Comparison of ENCODE assay signal across 21 mouse cellular contexts in genomic region chr9:73972327-73972988, GRCm38 (mm10). TPM values are rescaled to one million over a fixed set of nuclear protein-coding genes. Genes with fewer than 3 reads are reported as not detected.
A peak's percentile ranks its signal among the peaks of the same experiment; 100 is the strongest.
DNase-seq lines count a peak whose midpoint lies in the region; ATAC-seq lines count a peak whose summit lies in the region.
"Had no signal": no experiment of that assay in that cellular context is flagged by ENCODE, and none has a peak within 500 bp of the region (broad histone marks: within the 10 kb centered on the region; RNA-seq: fewer than 3 reads in every experiment).

No protein-coding gene starts in this region.

- H3K4me2 ChIP-seq in kidney, embryonic 15.5 days = no peak overlapping the region
- H3K4me2 ChIP-seq: heart, embryonic 11.5 days; heart, embryonic 15.5 days; hindbrain, embryonic 15.5 days had no signal

- no peaks in the 10 kb centered on the region for H3K36me3 ChIP-seq in kidney, embryonic 15.5 days
- H3K36me3 ChIP-seq: heart, embryonic 15.5 days; hindbrain, embryonic 10.5 days; hindbrain, embryonic 15.5 days had no signal

- peak; percentile 63 for ATAC-seq in kidney, embryonic 15.5 days (replicated peaks; ENCODE audit: low FRiP score)
- ATAC-seq in hematopoietic stem cell, adult 5-6 weeks (replicated peaks in 1 of 2; ENCODE audit: insufficient read depth in 1 of 2, low FRiP score in 2 of 2, low TSS enrichment in 1 of 2, low read depth in 1 of 2, poor library complexity in 2 of 2, severe bottlenecking in 2 of 2) = peak; percentile 58 to 64; a peak in 3 of 4 replicates
- ATAC-seq in activated CD4-positive, CD25-positive, alpha-beta regulatory T cell, adult 4 months = no peak
- ATAC-seq: forebrain, postnatal 0 days had no signal

- peak; percentile 9 for DNase-seq in embryo, embryonic 11 days
- DNase-seq in embryo, embryonic 10.5 days (ENCODE audit: low spot score) = no peak
- no peak for DNase-seq in kidney, adult 11 months
- DNase-seq in NIH3T3 (ENCODE audit: low read depth) = peak; percentile 5
- DNase-seq in adrenal gland, postnatal 14 days = no peak
- DNase-seq: adrenal gland, postnatal 10 days; cerebellum, adult 18-20 months; cerebellum, postnatal 10 days; forebrain, postnatal 0 days; gastrocnemius, postnatal 14 days; heart, adult 2 months; heart, postnatal 14 days; kidney, adult 18-20 months had no signal

- peaks cover 19% of the 10 kb centered on the region for H3K4me1 ChIP-seq in kidney, embryonic 15.5 days

- no peaks in the 10 kb centered on the region for H3K9me3 ChIP-seq in kidney, embryonic 15.5 days (replicated peaks)
- H3K9me3 ChIP-seq: heart, embryonic 15.5 days; hindbrain, embryonic 10.5 days; hindbrain, embryonic 15.5 days had no signal

- WGBS in kidney, embryonic 15.5 days = 44% methylated on average over 8 of the region's 8 CpGs

- H3K9ac ChIP-seq in kidney, embryonic 15.5 days = no peak overlapping the region
- H3K9ac ChIP-seq: forebrain, postnatal 0 days; heart, embryonic 15.5 days; hindbrain, embryonic 15.5 days had no signal

- peaks cover 32% of the 10 kb centered on the region for H3K27me3 ChIP-seq in kidney, embryonic 15.5 days
- H3K27me3 ChIP-seq: CH12.LX; heart, embryonic 15.5 days; hindbrain, embryonic 15.5 days had no signal

- H3K4me3 ChIP-seq in kidney, embryonic 15.5 days (replicated peaks) = no peak overlapping the region
- H3K4me3 ChIP-seq: heart, adult 2 months; heart, embryonic 15.5 days; hindbrain, embryonic 10.5 days; hindbrain, embryonic 15.5 days had no signal

- no peak overlapping the region for H3K27ac ChIP-seq in kidney, embryonic 15.5 days
- H3K27ac ChIP-seq: heart, adult 2 months; heart, embryonic 15.5 days; hindbrain, embryonic 10.5 days; hindbrain, embryonic 15.5 days had no signal

RNA-seq across cellular contexts. Expression of gene Unc13c, which starts 3.7 kb away (rescaled TPM):
- polyA plus RNA-seq in kidney, embryonic 15.5 days (2015; fragmentation: Nextera tagmentation; extraction: Ambion mirVana) = 0.49 and 0.52 TPM in 2 replicates
- total RNA-seq in hematopoietic stem cell, adult 5-6 weeks (2017) = not detected in 2 replicates
- polyA plus RNA-seq in activated CD4-positive, CD25-positive, alpha-beta regulatory T cell, adult 4 months (2017; shearing (Covaris generic)) = under 1 TPM in 1 of 2 experiments, not detected in 1; 0.07 TPM
- total RNA-seq in adrenal gland, postnatal 14 days (2021) = 0.75 and 1.1 TPM in 2 replicates
- total RNA-seq: CH12.LX had no signal

Comparison
In these comparisons a context has a peak if more than half of its experiments do, and no peak if none do; other contexts are left out.
1. DNase-seq: peak in embryo, embryonic 11 days (single experiment) and NIH3T3 (single experiment); none in embryo, embryonic 10.5 days (single experiment), kidney, adult 11 months (single experiment) and adrenal gland, postnatal 14 days (single experiment).